Mouse (Mus musculus): ENCODE measurements around the gene Trhde. TPM values are rescaled to one million over a fixed set of nuclear protein-coding genes. Genes with fewer than 3 reads are reported as not detected.

Gene Trhde
- polyA plus RNA-seq, 1 experiment from 2014 or later: not detected

- H3K4me3 ChIP-seq: no peak overlapping the region
- no peaks in the 10 kb centered on the region for H3K4me1 ChIP-seq
- no peak overlapping the region for H3K4me2 ChIP-seq
- no peaks in the 10 kb centered on the region for H3K36me3 ChIP-seq
- WGBS: 71% methylated on average over 2 of the region's 2 CpGs
- ATAC-seq (ENCODE audit: extremely low read depth, insufficient number of reproducible peaks, low FRiP score, low TSS enrichment): no peak
- H3K9me3 ChIP-seq: no peaks in the 10 kb centered on the region
- no peak overlapping the region for H3K9ac ChIP-seq
- no peaks in the 10 kb centered on the region for H3K27me3 ChIP-seq (replicated peaks)
- no peak overlapping the region for H3K27ac ChIP-seq (replicated peaks)
These were observed 386.4 kb downstream of the Trhde start for GRCm38 (mm10) chr10:114415717-114416116.

GRCm38 (mm10) chr10:114405260-114405659 is 396.8 kb downstream of the Trhde start:
- Histone ChIP-seq H3K9me3 (no peaks in the 10 kb centered on the region), H3K27ac (replicated peaks) (no peak overlapping the region), H3K4me3 (no peak overlapping the region), H3K27me3 (replicated peaks) (no peaks in the 10 kb centered on the region), H3K36me3 (no peaks in the 10 kb centered on the region), H3K4me1 (no peaks in the 10 kb centered on the region), H3K4me2 (no peak overlapping the region), H3K9ac (no peak overlapping the region)
- WGBS: 60% methylated on average over 7 of the region's 7 CpGs
- no peak for ATAC-seq (ENCODE audit: extremely low read depth, insufficient number of reproducible peaks, low FRiP score, low TSS enrichment)

DNA sequence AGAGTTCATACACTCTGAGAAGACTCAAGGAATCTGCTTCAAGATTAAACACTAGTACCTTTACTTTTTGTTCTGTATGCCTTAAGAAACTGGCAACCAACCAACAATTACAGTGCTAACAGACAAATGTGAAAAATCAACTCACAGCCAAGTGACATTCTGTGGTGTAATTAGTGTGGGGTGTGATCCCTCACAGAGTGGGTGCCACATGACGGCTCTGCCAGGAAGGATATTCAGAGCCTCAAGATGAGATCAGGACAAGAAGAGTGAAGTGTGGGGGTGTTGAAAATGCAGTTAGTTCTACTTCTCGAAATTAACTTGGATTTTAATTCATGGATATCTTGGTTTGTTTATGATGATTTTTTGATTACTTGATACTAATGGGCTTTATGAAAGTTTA is 398.3 kb downstream of the Trhde start:
- ATAC-seq (ENCODE audit: extremely low read depth, insufficient number of reproducible peaks, low FRiP score, low TSS enrichment): no peak
- Histone ChIP-seq H3K4me2 (no peak overlapping the region), H3K9ac (no peak overlapping the region), H3K27me3 (replicated peaks) (no peaks in the 10 kb centered on the region), H3K9me3 (no peaks in the 10 kb centered on the region), H3K4me1 (no peaks in the 10 kb centered on the region), H3K36me3 (no peaks in the 10 kb centered on the region), H3K27ac (replicated peaks) (no peak overlapping the region), H3K4me3 (no peak overlapping the region)
- 43% methylated on average over 2 of the region's 2 CpGs for WGBS

DNA sequence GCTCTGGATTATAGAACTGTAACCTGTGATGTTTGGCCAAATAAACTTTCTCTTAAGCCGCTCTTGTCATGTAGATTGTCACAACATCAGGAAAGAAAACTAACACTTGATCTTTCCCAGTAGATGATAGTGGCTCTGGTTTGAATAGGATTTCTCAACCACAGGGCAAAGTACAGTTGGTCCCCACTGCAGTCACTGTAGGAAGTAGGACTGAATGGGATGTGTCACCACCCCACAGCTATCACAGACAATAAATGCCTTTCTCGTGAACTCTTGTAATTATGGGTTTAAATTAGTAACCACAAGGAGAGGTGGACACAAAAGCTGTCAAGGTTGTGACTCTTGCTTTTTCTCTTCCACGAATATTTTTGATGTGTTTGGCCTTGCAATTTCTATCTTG is 431.3 kb downstream of the Trhde start:
- Histone ChIP-seq H3K9me3 (no peaks in the 10 kb centered on the region), H3K9ac (no peak overlapping the region), H3K36me3 (no peaks in the 10 kb centered on the region), H3K27ac (replicated peaks) (no peak overlapping the region), H3K4me1 (no peaks in the 10 kb centered on the region), H3K4me3 (no peak overlapping the region), H3K27me3 (replicated peaks) (no peaks in the 10 kb centered on the region), H3K4me2 (no peak overlapping the region)
- no peak for ATAC-seq (ENCODE audit: extremely low read depth, insufficient number of reproducible peaks, low FRiP score, low TSS enrichment)
- 79% methylated on average over 3 of the region's 3 CpGs for WGBS

DNA sequence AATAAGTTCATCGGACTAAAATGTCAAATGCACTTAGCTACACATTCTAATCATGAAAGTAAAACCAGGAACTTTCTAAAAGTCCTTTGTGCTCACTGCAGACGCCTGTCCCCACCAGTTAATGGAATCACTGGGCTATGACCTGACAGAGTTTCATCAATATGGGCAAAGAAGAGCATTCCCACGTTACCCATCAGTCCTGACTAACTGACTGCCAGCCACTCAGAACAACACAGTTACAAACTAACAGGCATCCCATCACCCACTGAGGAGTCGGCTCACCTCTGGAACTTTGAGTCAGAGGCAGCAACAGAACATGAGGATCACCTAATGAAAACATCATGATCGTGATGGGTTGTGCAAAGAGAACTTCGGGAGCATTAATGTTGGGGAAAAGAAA is 438.7 kb downstream of the Trhde start:
- no peak for ATAC-seq (ENCODE audit: extremely low read depth, insufficient number of reproducible peaks, low FRiP score, low TSS enrichment)

GRCm38 (mm10) chr10:114362631-114363030 is 439.5 kb downstream of the Trhde start:
- ATAC-seq (ENCODE audit: extremely low read depth, insufficient number of reproducible peaks, low FRiP score, low TSS enrichment): no peak
- 64% methylated on average over 2 of the region's 2 CpGs for WGBS

More for the DNA sequence above, 438.7 kb downstream of the Trhde start:
- no peaks in the 10 kb centered on the region for H3K4me1 ChIP-seq
- H3K36me3 ChIP-seq: no peaks in the 10 kb centered on the region
- H3K9ac ChIP-seq: no peak overlapping the region
- no peaks in the 10 kb centered on the region for H3K9me3 ChIP-seq
- 64% methylated on average over 6 of the region's 6 CpGs for WGBS
- H3K4me2 ChIP-seq: no peak overlapping the region
- no peaks in the 10 kb centered on the region for H3K27me3 ChIP-seq (replicated peaks)
- H3K27ac ChIP-seq (replicated peaks): no peak overlapping the region
- no peak overlapping the region for H3K4me3 ChIP-seq

More at GRCm38 (mm10) chr10:114362631-114363030, 439.5 kb downstream of the Trhde start:
- Histone ChIP-seq H3K36me3 (no peaks in the 10 kb centered on the region), H3K9ac (no peak overlapping the region), H3K4me2 (no peak overlapping the region), H3K9me3 (no peaks in the 10 kb centered on the region), H3K4me1 (no peaks in the 10 kb centered on the region), H3K27ac (replicated peaks) (no peak overlapping the region), H3K27me3 (replicated peaks) (no peaks in the 10 kb centered on the region), H3K4me3 (no peak overlapping the region)

Data from heart, embryonic 13.5 days (tissue).